ENCODE assay signal across 11 mouse cellular contexts in genomic region chr8:13697681-13698080, GRCm38 (mm10). TPM values are rescaled to one million over a fixed set of nuclear protein-coding genes. Genes with fewer than 3 reads are reported as not detected.
DNase-seq lines count a peak whose midpoint lies in the region; ATAC-seq lines count a peak whose summit lies in the region.
"Had no signal": no experiment of that assay in that cellular context is flagged by ENCODE, and none has a peak within 500 bp of the region (broad histone marks: within the 10 kb centered on the region; RNA-seq: fewer than 3 reads in every experiment).

No protein-coding gene starts in this region.

- ATAC-seq in granulocyte monocyte progenitor cell, adult 5-6 weeks (replicated peaks; ENCODE audit: poor library complexity, severe bottlenecking) = peak; percentile 61
- no peak; the same call in 1 of the 2 replicates for ATAC-seq in megakaryocyte, adult 5-6 weeks (ENCODE audit: poor library complexity, severe bottlenecking)
- ATAC-seq in frontal cortex, adult (ENCODE audit: low TSS enrichment) = no peak
- ATAC-seq: midbrain, embryonic 16.5 days had no signal

- intact Hi-C loops in heart, postnatal 36 days (cut with DNase I) = no loop called here

- peak; percentile 94 for DNase-seq in heart, adult 11 months
- DNase-seq in heart, postnatal 36 days = no peak
- peak; percentile 44 for DNase-seq in urinary bladder, postnatal 14 days (ENCODE audit: low spot score)
- DNase-seq in urinary bladder, postnatal 36 days (ENCODE audit: low spot score in 2 of 2) = no peak
- DNase-seq: kidney, adult 11 months; kidney, postnatal 4 days had no signal

RNA-seq across cellular contexts. Expression of gene Cfap97d2, which starts 8.0 kb away (rescaled TPM):
- total RNA-seq in heart, postnatal 36 days (2021) = not detected
- total RNA-seq in granulocyte monocyte progenitor cell, adult 5-6 weeks (2014; fragmentation: Nextera tagmentation) = not detected in 2 replicates
- total RNA-seq in granulocyte monocyte progenitor cell, adult 5-6 weeks (2017) = not detected in 2 replicates
- not detected in 2 replicates for total RNA-seq in megakaryocyte, adult 5-6 weeks (2015)
- not detected in 2 replicates for total RNA-seq in megakaryocyte, adult 5-6 weeks (2017)
- total RNA-seq: heart, postnatal 14 days had no signal

RNA-seq across cellular contexts. Expression of gene Rasa3, which starts 20.3 kb away (rescaled TPM):
- 10 to 100 TPM; 18.0 to 21.1 TPM for total RNA-seq in heart, postnatal 36 days (2021)
- 52.5 and 55.5 TPM in 2 replicates for total RNA-seq in granulocyte monocyte progenitor cell, adult 5-6 weeks (2014; fragmentation: Nextera tagmentation)
- 53.3 and 54.4 TPM in 2 replicates for total RNA-seq in granulocyte monocyte progenitor cell, adult 5-6 weeks (2017)
- total RNA-seq in megakaryocyte, adult 5-6 weeks (2015) = 72.8 and 75.0 TPM in 2 replicates
- 159 and 164 TPM in 2 replicates for total RNA-seq in megakaryocyte, adult 5-6 weeks (2017)

RNA-seq across cellular contexts. Expression of gene Cdc16, which starts 59.8 kb away (rescaled TPM):
- 10 to 100 TPM; 31.9 to 33.6 TPM for total RNA-seq in heart, postnatal 36 days (2021)
- 69.7 and 83.2 TPM in 2 replicates for total RNA-seq in granulocyte monocyte progenitor cell, adult 5-6 weeks (2014; fragmentation: Nextera tagmentation)
- total RNA-seq in granulocyte monocyte progenitor cell, adult 5-6 weeks (2017) = 68.6 and 79.2 TPM in 2 replicates
- total RNA-seq in megakaryocyte, adult 5-6 weeks (2015) = 55.3 and 56.4 TPM in 2 replicates
- 33.3 and 37.8 TPM in 2 replicates for total RNA-seq in megakaryocyte, adult 5-6 weeks (2017)

Comparison
In these comparisons a context has a peak if more than half of its experiments do, and no peak if none do; other contexts are left out.
1. DNase-seq: peak in heart, adult 11 months (single experiment) and urinary bladder, postnatal 14 days (single experiment); none in heart, postnatal 36 days (0 of 2) and urinary bladder, postnatal 36 days (0 of 2).